In the genomic region with DNA sequence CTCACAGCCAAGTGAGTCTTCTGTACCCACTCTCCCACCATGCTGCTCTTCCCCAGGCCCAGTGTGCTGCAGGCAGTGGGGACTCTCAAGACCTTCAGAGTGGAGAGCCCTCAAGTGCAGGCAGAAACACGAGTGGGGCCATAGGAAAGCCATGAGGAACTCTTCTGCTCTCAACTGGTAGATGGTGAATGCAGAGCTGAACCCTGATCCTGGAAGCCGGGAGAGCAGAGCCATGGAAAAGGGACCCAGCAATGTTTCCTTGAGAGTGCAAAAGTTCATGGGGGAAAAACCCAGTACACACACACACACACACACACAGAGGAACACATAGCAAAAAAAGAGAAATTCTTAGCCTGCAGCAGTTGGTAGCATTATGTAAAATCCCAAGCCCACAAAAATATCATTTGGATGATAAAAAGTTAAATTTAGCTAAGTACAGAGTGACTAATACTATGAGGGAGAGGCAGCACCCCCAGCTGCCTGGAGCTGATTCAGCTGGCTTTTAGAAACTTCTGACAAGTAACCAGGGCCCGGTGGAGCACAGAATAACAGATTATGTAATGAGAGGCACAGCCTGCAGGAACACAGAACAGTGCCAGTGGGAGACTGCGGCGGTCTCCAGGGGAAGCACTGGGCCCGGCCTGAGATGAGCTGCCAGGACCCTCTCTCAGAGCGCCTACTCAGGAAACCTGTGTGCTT, we compare ENCODE assay signal across 8 mouse cellular contexts. TPM values are rescaled to one million over a fixed set of nuclear protein-coding genes. Genes with fewer than 3 reads are reported as not detected.
DNase-seq lines count a peak whose midpoint lies in the region; ATAC-seq and TF ChIP-seq lines count a peak whose summit lies in the region.

No protein-coding gene starts in this region.

- intact Hi-C loops in gastrocnemius, adult 2 months (cut with DNase I), result no loop called here
- intact Hi-C loops in left cerebral cortex, postnatal 36 days (cut with DNase I), result loop anchor here (1.0 to 5.0 kb wide), 3 partner anchors 28 to 54 kb away; a partner anchor contains a TSS

- no peaks in the 10 kb centered on the region for H3K36me3 ChIP-seq in forebrain, embryonic 16.5 days (ENCODE audit: control insufficient read depth, insufficient read depth)
- H3K36me3 ChIP-seq in forebrain, embryonic 15.5 days, result no peaks in the 10 kb centered on the region
- H3K36me3 ChIP-seq in intestine, embryonic 16.5 days (ENCODE audit: control insufficient read depth, insufficient read depth, low read length), result no peaks in the 10 kb centered on the region
- no peaks in the 10 kb centered on the region for H3K36me3 ChIP-seq in stomach, embryonic 14.5 days (ENCODE audit: control insufficient read depth, insufficient read depth, low read length)

- H3K9ac ChIP-seq in forebrain, embryonic 16.5 days (replicated peaks; ENCODE audit: low read depth, low read length), result no peak overlapping the region
- no peak overlapping the region for H3K9ac ChIP-seq in forebrain, embryonic 15.5 days (replicated peaks)
- H3K9ac ChIP-seq in intestine, embryonic 16.5 days (ENCODE audit: low read depth, low read length), result no peak overlapping the region
- H3K9ac ChIP-seq in stomach, embryonic 14.5 days (replicated peaks; ENCODE audit: low read depth, low read length), result no peak overlapping the region

- WGBS in forebrain, embryonic 16.5 days, result 48% methylated on average over 7 of the region's 7 CpGs
- 49% methylated on average over 7 of the region's 7 CpGs for WGBS in forebrain, embryonic 15.5 days
- WGBS in intestine, embryonic 16.5 days, result 54% methylated on average over 7 of the region's 7 CpGs
- WGBS in stomach, embryonic 14.5 days, result 36% methylated on average over 7 of the region's 7 CpGs

- DNase-seq in adrenal gland, adult 18-20 months (ENCODE audit: low spot score in 2 of 2), result peak; percentile 56 to 71
- DNase-seq in gastrocnemius, adult 2 months, result peak; percentile 86
- DNase-seq in left cerebral cortex, postnatal 36 days (ENCODE audit: low spot score in 2 of 2), result peak; percentile 86 to 87

- no peak overlapping the region for H3K27ac ChIP-seq in forebrain, embryonic 16.5 days (ENCODE audit: low read length)
- no peak overlapping the region for H3K27ac ChIP-seq in forebrain, embryonic 15.5 days (replicated peaks)
- H3K27ac ChIP-seq in gastrocnemius, adult 2 months, result peak overlapping the region; percentile 85
- H3K27ac ChIP-seq in intestine, embryonic 16.5 days (ENCODE audit: low read length), result peak overlapping the region; percentile 20; the same call in 1 of the 2 replicates
- no peak overlapping the region for H3K27ac ChIP-seq in stomach, embryonic 14.5 days (ENCODE audit: low read length)

- H3K4me2 ChIP-seq in forebrain, embryonic 16.5 days (ENCODE audit: low read length), result no peak overlapping the region
- H3K4me2 ChIP-seq in forebrain, embryonic 15.5 days (replicated peaks), result no peak overlapping the region
- no peak overlapping the region for H3K4me2 ChIP-seq in intestine, embryonic 16.5 days (ENCODE audit: low read depth, low read length)
- H3K4me2 ChIP-seq in stomach, embryonic 14.5 days (replicated peaks; ENCODE audit: low read depth, low read length), result no peak overlapping the region

- peak; percentile 59; the same call in 1 of the 2 replicates for ATAC-seq in forebrain, embryonic 16.5 days
- ATAC-seq in forebrain, embryonic 15.5 days (replicated peaks), result no peak
- peak; percentile 42; the same call in 1 of the 2 replicates for ATAC-seq in intestine, embryonic 16.5 days
- ATAC-seq in stomach, embryonic 14.5 days (ENCODE audit: insufficient number of reproducible peaks, insufficient read depth, low FRiP score, low read depth), result peak; percentile 50; the same call in 1 of the 2 replicates
- ATAC-seq in erythroid progenitor cell, adult 5-6 weeks (replicated peaks; ENCODE audit: low FRiP score, poor library complexity, severe bottlenecking), result no peak

- peak; percentile 7; the same call in 1 of the 2 replicates for TF ChIP-seq CTCF in gastrocnemius, adult 2 months (IDR thresholded peaks at IDR 0.05)

- H3K9me3 ChIP-seq in forebrain, embryonic 16.5 days (ENCODE audit: control insufficient read depth, low read length), result no peaks in the 10 kb centered on the region
- no peaks in the 10 kb centered on the region for H3K9me3 ChIP-seq in forebrain, embryonic 15.5 days
- no peaks in the 10 kb centered on the region for H3K9me3 ChIP-seq in intestine, embryonic 16.5 days (ENCODE audit: control insufficient read depth, low read length)
- H3K9me3 ChIP-seq in stomach, embryonic 14.5 days (ENCODE audit: control insufficient read depth, low read depth, low read length), result no peaks in the 10 kb centered on the region

- H3K4me1 ChIP-seq in forebrain, embryonic 16.5 days (replicated peaks; ENCODE audit: control insufficient read depth, insufficient read depth, low read length), result peaks cover 25% of the 10 kb centered on the region
- peaks cover 27% of the 10 kb centered on the region for H3K4me1 ChIP-seq in forebrain, embryonic 15.5 days
- H3K4me1 ChIP-seq in intestine, embryonic 16.5 days (ENCODE audit: control insufficient read depth, insufficient read depth, low read length), result peaks cover 11% of the 10 kb centered on the region
- H3K4me1 ChIP-seq in stomach, embryonic 14.5 days (ENCODE audit: control insufficient read depth, insufficient read depth, low read length), result peaks cover 8% of the 10 kb centered on the region; the same call in 1 of the 2 replicates

- H3K4me3 ChIP-seq in forebrain, embryonic 16.5 days (replicated peaks; ENCODE audit: low read length), result no peak overlapping the region
- H3K4me3 ChIP-seq in forebrain, embryonic 15.5 days, result no peak overlapping the region
- peak overlapping the region; percentile 59 for H3K4me3 ChIP-seq in gastrocnemius, adult 2 months
- H3K4me3 ChIP-seq in intestine, embryonic 16.5 days (ENCODE audit: low read length), result no peak overlapping the region
- no peak overlapping the region for H3K4me3 ChIP-seq in stomach, embryonic 14.5 days (ENCODE audit: low read depth, low read length)

- H3K27me3 ChIP-seq in forebrain, embryonic 16.5 days (replicated peaks; ENCODE audit: control insufficient read depth, insufficient read depth, low read length), result no peaks in the 10 kb centered on the region
- H3K27me3 ChIP-seq in forebrain, embryonic 15.5 days, result no peaks in the 10 kb centered on the region
- H3K27me3 ChIP-seq in intestine, embryonic 16.5 days (replicated peaks; ENCODE audit: control insufficient read depth, insufficient read depth, low read length), result no peaks in the 10 kb centered on the region
- no peaks in the 10 kb centered on the region for H3K27me3 ChIP-seq in stomach, embryonic 14.5 days (ENCODE audit: control insufficient read depth, insufficient read depth, low read length)

RNA-seq across cellular contexts. Expression of a gene that starts 28.4 kb away (rescaled TPM):
- 13.7 and 14.4 TPM in 2 replicates for polyA plus RNA-seq in forebrain, embryonic 16.5 days (2015; fragmentation: Nextera tagmentation; extraction: Ambion mirVana)
- 10.9 and 11.4 TPM in 2 replicates for polyA plus RNA-seq in forebrain, embryonic 15.5 days (2015; fragmentation: Nextera tagmentation; extraction: Ambion mirVana)
- total RNA-seq in adrenal gland, adult 18-20 months (2021), result 10 to 100 TPM; 36.4 to 61.1 TPM
- total RNA-seq in gastrocnemius, adult 2 months (2021), result 10 to 100 TPM; 18.1 to 28.4 TPM
- polyA plus RNA-seq in intestine, embryonic 16.5 days (2015; fragmentation: Nextera tagmentation; extraction: Ambion mirVana), result 1.8 and 2.4 TPM in 2 replicates
- total RNA-seq in left cerebral cortex, postnatal 36 days (2021), result 100 to 1,000 TPM; 233 to 375 TPM
- 6.6 and 6.9 TPM in 2 replicates for polyA plus RNA-seq in stomach, embryonic 14.5 days (2014; fragmentation: Nextera tagmentation; extraction: Ambion mirVana)
- total RNA-seq in erythroid progenitor cell, adult 5-6 weeks (2015; ENCODE audit: low replicate concordance), result 0.42 and 2.5 TPM in 2 replicates
- 0.51 and 0.76 TPM in 2 replicates for total RNA-seq in erythroid progenitor cell, adult 5-6 weeks (2017; ENCODE audit: low replicate concordance)

Comparison
In these comparisons a context has a peak if more than half of its experiments do, and no peak if none do; other contexts are left out.
1. ATAC-seq: peak in forebrain, embryonic 16.5 days (single experiment), intestine, embryonic 16.5 days (single experiment) and stomach, embryonic 14.5 days (single experiment); none in forebrain, embryonic 15.5 days (single experiment) and erythroid progenitor cell, adult 5-6 weeks (single experiment).
2. H3K27ac ChIP-seq: peak in gastrocnemius, adult 2 months (single experiment) and intestine, embryonic 16.5 days (single experiment); none in forebrain, embryonic 16.5 days (single experiment), forebrain, embryonic 15.5 days (single experiment) and stomach, embryonic 14.5 days (single experiment).
3. RNA of a gene that starts 28.4 kb away (total RNA-seq): 233 to 375 TPM in left cerebral cortex, postnatal 36 days, 36.4 to 61.1 TPM in adrenal gland, adult 18-20 months and 18.1 to 28.4 TPM in gastrocnemius, adult 2 months; 0.42 to 2.5 TPM in erythroid progenitor cell, adult 5-6 weeks; every median in the first group is over 4 times any median in the second.
4. Peak in every context shown above with its lines, with median percentiles within 50 percentile points of each other: DNase-seq.